Mouse (Mus musculus): ENCODE measurements around the gene Cdkn2aip.

DNA sequence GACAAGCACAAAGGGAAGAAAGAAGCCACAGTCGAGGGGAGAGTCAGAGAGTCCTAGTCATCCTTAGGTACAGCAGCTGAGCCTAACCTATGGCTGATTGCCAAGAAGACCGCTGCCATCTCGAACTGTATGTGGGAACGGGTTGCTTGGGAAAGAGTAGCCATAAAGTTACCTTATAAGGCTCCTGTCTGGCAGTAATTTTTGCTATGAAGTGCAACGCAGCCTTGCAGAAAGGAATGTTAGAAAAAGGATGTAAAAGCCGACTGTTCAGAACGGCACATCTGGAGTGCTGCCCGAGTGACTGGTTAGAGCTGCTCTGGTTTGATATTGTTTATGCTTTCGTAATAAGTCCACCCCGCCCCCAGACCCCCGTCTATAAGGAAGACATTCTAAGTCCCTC is 47.0 kb upstream of the Cdkn2aip start:
- TF ChIP-seq CTCF (IDR thresholded peaks at IDR 0.05; ENCODE audit: low read depth) (no peak), EP300 (IDR thresholded peaks at IDR 0.05; ENCODE audit: low read depth) (no peak)

Measured in liver, embryonic 14.5 days (tissue).